Mouse (Mus musculus): ENCODE measurements at regions not wholly inside any gene's neighbourhood (a gene's known extent, or its start where the extent isn't known, plus 50 kb on each side); places are given as distances from the start of the nearest gene placed in this dataset.

DNA sequence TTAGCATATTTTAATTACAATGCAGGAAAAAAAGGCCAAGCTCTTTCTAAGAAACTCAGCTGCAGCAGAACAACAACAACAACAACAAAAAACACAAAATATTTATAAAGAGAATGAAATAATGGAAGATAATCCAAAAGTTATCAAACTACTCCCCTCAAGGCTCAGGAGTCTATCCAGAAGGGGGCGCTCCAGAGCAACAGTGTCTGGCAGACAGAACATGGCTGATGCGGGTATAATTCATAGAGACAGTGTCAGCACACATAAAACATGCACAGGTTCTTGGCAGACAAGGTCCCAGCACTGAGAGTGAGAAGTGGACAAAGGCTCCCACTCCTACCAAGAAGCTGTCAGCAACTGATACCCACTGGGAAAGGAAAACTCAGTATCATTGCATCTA, 173.9 kb downstream of the Epm2a start:
- TF ChIP-seq POLR2A (IDR thresholded peaks at IDR 0.05; ENCODE audit: extremely low read depth, insufficient read depth, low read length) = no peak
- no peak for TF ChIP-seq CTCF (IDR thresholded peaks at IDR 0.05; ENCODE audit: low read depth, low read length)
